Mouse (Mus musculus) mouse embryonic stem cell (cell line): ENCODE results near the gene Olfr1113.
"Not testable (repeated sequence)": the region's sequence is repeated elsewhere in the genome, so short reads cannot be mapped to it uniquely, and the experiment has no call there.

Source experiments
- in situ Hi-C, 2 experiments: fragments of 300-500 bp; cut with MboI; formaldehyde crosslinking; loops; 1 replicate in 1 of 2; 3 replicates in 1 of 2; pipeline ENCODE4 v1.14.3; 2019 to 2020; ENCODE audit warnings: low sequenced_read_pairs in 2 of 2, low pct_unique_long_range_greater_than_20kb in 1 of 2, mixed read lengths in 1 of 2; ENCODE audit not compliant: unreplicated experiment in 1 of 2

The Olfr1113 gene

DNA sequence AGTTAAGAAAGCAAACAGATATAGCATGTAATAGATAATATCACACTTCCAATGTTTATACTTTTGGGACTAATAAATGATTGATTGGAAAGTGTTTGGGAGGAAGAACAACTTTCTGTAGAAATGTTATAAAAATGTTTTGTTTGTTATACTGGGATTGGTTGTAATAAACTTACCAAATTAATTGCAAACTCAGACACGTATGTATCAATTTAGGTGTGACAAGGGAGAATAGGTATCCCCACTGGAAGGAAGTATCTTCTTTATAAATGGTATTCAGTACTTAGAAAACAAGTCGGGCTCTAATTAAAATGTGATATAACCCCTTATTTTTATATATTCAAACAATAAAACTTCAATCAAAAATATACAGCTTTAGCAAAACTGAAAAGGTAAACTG, at the start of gene Olfr1113:
Gene Olfr1113 (plus strand): TSS at position 301 of the 400 bp plus-strand sequence.
- in situ Hi-C loops: no loop called here

DNA sequence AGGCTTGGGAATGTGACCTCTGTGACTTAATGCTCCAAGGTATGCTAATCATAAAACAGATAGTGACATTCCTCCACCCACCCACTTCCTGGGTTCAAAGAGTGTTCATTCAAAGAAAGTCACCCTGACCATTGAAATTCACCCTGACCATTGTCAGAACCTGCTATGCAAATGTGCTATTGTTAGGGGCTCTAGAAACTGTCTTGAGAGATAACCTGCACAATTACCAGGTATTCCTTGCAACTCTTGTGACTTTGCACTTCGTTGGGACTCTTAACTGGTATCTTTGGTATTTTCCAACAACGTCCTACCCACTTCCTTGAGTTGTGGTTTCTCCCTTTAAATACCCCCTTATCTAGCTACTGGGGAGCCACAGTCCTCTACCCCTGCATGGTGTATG, 41.0 kb upstream of the Olfr1113 start:
- in situ Hi-C loops: not testable (repeated sequence)

DNA sequence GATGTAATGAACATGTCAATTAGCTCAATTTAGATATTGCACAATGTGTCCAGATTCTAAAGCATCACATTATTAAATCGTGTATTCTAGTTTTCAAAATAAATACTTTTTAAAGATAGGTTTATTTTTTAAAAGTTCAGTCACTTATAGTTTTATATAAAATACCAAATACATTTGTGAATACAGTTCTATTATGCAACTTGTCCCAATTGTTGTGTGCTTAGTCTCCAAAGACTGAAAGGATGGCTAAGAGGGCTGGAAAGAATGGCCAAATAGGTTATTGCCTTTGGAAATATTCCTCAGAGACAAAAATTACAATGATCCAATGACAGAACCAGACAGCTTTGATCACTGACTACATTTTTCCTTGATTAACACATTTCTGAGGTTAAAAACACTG, 21.3 kb upstream of the Olfr1113 start, which contains the start of gene Olfr1112:
Gene Olfr1112 (plus strand): TSS at position 301 of the 400 bp plus-strand sequence.
- in situ Hi-C loops: no loop called here

- in situ Hi-C loops: no loop called here
Observed at GRCm38 (mm10) chr2:87247713-87248112, 38.9 kb downstream of the Olfr1113 start, which contains the start of gene Olfr1115. TSS of gene Olfr1115 (plus strand) at chr2:87248013.
